Mouse (Mus musculus): ENCODE data around the gene Ccdc102a.

DNA sequence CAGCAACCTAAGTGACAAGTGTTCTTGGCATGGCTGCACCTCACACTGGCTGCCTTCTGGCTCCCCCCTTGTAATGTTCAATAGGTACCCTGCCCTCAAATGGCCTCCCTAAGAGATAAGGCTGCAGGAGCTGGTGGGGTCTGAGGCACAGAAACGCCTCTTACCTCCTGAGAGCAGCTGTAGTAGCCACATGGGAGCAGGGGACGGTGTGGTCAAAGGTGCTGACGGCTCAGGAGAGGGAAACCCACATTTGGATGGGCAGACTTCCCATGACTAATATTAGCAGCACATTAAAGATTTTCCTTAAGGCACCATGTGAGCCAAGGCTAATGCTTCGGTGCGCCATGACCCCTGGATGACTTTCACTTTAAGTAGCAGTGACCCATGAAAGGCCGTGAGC lies 17.3 kb downstream of the Ccdc102a start:
- no peak for TF ChIP-seq ZC3H11A (IDR thresholded peaks at IDR 0.05; ENCODE audit: borderline replicate concordance, low read depth, low read length)
- no peak for TF ChIP-seq CHD2 (IDR thresholded peaks at IDR 0.05; ENCODE audit: low read depth, low read length)
- TF ChIP-seq HCFC1 (IDR thresholded peaks at IDR 0.05; ENCODE audit: borderline replicate concordance, insufficient read depth, low read length) = no peak

All from ES-E14 (cell line).